Mouse (Mus musculus) cerebellum, adult 9-10 months (tissue): ENCODE data around the gene Rnpep.
"Not testable (repeated sequence)": the region's sequence is repeated elsewhere in the genome, so short reads cannot be mapped to it uniquely, and the experiment has no call there.

Experiments
- DNase-seq: peaks from one replicate; pipeline ENCODE4 v3.0.0; 2022

Rnpep gene

DNA sequence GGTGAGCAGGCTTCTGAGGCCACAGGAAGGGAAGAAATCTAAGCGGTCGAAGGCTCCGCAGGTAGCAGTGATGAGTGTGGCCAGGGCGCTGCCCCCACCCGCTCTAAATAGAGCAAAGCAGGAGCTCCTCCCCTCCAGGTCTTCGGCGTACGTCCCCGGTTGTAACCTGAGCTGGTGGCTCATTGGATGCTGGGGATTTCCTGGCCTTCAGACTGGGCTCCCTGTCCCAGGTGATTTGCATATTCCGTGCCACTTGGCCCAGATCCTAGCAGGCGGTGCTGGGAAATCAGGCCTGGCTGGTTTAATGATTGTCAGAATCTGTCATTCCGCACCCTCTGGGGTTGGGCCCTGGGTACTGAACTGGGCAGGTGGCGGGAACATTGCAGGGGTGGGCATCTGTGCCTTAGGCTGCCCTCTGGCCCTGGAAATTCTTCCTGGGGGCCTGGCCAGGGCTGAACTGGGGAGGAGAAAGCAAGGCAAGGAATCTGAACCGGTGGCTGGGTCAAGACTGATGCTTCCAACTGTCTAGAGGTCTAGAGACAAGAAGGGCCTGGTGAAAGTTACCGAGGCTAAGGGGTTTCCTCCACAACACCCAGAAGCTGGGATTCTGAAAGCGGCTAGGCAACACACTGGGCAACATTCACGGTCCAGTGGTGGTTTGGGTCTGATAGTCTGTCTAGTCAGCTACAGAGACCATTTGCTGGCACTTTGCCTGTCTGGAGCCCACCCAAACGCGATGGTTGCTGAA, 25.3 kb downstream of the Rnpep start, which contains the start of gene Elf3:
Gene Elf3 (minus strand): TSS at position 189 of the 748 bp plus-strand sequence.
- peak; percentile 73 for DNase-seq

DNA sequence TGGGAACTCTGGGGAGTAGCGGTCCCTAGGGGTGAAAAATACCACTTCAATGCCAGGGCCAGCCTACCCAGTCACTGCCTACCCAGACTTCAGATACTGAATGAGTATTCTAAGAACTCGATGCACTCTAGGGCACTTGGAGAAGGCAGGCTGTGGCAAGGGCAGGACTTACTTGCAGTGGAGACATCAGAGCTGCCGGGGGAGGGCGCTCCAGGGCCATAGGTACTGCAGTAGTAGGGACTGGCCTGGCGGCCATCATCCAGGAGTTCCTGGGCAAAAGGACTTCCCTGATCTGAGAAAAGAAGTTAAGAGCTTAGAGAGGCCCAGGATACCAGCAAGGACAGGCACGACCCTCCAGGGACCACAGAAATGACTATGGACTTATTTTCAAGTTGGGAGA, 27.6 kb downstream of the Rnpep start:
- no peak for DNase-seq

DNA sequence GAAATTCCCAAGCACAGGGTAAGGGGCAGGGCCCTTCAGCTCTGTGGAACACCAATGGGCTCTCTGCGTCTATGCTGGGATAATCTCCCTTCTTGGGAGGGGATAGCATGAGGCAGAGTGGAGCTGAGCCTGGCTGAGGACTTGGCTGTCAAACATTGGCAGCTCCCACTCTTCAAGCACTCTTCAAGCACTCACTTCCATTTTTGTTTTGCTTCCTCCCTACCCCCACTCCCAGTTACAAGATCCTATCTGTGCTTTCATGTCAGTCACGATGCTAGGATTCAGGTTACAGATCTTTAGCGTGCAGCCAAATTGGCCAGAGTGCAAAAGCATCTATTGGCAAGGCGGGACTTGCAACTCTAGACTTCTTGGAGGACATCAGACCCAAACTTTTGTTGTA, 31.0 kb downstream of the Rnpep start:
- no peak for DNase-seq

DNA sequence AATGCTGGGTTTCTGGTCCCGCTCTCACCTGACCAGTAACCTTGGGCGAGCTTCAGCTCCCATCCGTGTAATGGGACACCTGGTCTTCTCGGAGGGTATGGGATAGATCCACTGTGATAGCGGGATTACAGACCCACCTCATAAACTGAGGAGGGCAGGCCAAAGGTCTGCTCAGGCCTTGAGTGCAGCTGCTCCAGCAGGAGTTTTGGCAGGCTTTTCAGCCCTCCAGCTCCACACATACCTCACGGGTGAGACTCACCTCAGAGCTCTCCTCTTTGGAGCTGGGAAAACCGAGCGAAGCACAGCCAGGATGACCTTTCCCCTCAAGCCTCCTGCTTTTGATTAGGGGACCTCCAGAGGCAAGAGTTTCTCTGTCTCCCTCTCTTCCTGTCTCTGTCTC, 32.5 kb downstream of the Rnpep start:
- DNase-seq = no peak

DNA sequence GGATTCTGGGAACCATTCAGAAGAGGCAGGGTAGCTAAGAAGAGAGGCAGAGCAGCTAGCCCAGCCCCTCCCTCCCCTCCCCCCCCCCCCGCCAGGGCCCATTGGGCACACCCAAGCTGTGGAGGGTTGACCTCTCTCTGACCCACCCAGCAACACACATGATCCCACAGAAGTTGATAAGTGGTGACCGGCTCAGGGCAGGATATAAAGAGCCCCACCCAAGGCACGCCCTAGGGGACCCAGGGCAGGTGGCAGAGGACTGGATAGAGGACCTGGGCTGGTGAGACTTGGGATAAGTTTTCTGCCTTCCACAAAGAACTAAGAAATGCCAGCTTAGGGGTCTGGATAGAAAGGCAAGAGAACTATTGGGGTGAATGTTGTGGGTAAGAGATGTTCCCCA, 33.2 kb downstream of the Rnpep start:
- no peak for DNase-seq

DNA sequence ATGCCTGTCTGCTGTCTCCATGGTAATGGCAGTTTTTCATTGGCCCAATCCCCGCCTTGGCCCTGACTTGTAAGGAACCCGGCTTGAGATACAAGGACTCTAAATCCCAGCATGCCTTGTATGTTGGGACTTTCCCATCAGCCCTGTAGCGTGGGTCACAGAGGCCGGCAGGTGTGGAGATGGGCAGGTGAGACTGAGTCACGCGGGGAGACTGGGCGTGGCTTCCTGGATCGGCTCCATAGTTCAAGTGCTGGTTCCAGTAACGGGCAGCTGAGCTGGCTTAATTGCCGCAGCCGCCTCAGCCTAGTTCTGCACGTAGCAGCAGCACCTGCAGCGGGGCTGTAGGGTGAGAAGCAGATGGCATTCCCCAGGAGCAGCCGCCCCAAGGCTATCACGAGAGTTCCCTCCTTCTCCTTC, 35.4 kb downstream of the Rnpep start:
- DNase-seq = peak; percentile 69

DNA sequence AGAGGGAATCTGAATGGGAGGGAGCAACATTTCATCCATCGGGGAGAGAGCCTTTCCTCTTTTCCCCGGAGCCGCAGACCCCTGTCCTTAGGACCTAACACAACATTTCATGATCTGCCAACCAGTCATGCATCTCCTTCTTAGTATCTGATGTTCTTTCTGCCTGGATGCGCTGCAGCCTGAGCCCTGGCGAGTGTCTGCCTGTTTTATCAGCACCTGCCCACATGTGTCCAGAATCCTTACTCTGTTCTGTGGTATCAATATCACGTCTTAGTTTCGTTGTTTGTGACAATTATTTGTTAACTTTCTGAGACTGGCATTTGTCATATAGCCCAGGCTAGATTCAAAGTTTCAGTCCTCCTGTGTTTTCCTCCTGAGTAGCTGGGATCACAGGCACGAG, 39.9 kb downstream of the Rnpep start:
- no peak for DNase-seq

DNA sequence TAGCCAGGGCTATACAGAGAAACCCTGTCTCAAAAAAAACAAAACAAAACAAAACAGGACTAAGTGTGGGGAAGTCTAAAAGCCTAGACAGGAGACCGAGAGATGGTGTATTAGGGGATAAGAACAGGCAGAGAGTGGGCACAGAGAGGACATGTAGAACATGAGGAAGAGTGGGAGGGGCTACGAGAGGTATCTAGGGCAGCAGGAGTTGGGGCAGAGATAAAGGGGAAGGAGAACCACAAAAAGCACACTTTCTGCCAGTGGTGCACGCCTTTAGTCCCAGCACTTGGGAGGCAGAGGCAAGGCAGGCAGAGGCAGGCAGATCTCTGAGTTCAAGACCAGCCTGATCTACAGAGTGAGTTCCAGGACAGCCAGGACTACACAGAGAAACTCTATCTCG, 43.7 kb downstream of the Rnpep start:
- not testable (repeated sequence) for DNase-seq

DNA sequence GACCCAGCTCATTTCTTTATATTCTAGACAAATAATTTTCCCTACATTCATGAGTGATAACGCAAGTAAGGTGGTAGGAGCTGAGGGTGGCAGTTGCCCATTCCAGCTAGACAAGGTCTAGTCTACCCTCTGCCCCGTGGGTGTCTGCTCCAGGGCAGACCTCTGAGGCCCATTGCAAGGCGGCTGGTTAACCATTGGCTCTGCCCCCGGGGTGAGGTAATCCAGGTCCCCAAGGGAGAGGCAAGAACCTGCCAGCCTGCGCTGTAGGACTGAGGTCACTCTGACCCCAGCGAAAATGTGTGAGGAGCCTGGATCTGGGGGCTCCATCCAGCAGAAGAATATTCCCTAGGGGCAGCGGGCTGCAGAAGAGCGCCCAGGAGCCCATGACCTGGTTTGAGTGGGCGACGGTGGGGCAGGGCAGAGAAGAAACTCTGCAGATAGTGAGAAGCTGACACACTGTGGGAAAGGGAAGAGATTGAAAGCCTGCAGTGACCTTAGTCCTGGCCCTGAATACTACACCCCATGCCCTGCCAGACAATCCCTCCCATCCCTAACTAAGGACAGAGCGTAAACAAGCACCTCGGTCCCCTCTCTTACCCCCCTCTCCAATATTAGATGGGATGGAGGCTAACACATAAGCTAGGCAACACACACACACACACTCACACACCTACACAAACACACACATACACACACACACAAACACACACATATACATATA, 46.6 kb downstream of the Rnpep start:
- DNase-seq = no peak

DNA sequence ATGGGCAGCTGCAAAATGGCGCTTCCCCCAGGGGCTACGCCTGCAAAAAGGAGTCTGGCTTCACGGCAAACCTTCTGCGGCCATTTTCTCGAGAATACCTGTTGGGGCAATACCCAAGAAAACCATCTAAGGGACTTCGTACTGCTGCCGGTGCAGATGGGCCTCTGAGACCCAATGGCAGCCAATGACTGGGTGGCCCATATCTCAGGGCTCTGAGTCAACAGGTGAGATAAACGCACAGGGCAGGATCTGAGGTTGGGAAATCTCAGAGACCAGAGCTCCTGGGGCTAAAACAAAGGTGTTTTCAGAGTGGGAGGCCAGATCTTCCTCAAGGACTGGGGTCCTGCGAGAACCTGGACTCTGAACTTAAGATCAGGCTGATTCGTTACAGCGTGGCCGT, 49.1 kb downstream of the Rnpep start:
- DNase-seq = no peak

DNA sequence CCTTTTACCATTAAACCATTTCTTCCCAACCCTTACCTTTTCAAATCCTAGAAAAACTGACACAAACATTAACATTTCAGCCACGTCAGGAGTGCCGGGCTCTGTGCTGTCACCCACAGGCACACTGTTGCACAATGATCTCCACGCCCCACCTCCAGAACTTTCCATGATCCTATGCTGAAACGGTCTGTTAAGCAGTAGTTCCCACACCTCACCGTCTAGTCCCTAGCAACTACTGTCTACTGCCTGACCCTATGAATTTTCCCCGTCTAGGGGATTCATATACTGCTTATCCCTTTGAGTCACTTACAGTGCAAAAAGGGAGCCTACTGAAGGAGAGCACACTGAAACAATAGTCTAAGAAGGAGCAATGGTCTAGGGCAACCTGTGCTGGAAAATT, 49.9 kb downstream of the Rnpep start:
- DNase-seq = no peak

DNA sequence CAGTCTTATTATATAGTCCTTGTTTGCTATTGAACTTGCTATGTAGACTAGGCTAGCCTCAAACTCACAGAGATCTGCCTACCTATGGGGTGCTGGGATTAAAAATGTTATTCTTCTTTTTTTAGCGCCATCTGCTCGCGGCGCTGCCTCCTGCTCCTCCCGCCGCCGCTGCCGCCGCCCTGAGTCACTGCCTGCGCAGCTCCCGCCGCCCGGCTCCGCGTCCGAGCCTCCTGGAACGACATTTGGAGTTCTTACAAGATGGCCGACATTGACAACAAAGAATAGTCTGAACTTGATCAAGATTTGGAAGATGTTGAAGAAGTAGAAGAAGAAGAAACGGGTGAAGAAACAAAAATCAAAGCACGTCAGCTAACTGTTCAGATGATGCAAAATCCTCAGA, 52.0 kb downstream of the Rnpep start:
- DNase-seq = not testable (repeated sequence)

DNA sequence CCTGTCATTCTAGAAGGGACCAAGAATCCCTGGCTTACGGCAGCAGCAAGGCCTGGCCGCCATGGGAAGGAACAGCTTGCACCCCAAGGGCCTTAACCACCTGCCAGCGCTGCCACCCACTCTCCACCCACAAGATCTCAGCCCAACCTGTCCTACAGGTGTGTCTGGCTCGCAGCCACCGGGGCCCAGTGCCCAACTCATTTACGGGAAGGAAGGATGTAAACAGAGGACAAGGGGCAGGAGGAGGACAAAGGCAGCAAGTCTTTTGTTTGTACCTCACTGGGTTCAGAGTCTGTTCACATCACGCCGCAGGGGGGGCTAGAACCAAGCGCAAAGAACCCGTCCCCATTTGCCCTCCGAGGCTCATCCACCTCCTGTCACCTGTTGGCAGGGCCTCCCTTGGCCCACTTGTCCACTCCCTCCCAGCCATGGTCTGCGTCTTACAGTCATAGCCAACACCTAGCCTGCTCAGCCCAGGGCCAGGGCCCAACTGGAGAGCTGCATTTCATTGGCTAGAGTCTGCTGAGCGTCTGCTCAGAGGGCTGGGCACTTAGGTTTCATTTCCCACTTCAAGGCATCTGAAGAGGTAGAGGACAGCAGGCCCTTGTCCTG, 56.4 kb downstream of the Rnpep start:
- peak; percentile 20 for DNase-seq

DNA sequence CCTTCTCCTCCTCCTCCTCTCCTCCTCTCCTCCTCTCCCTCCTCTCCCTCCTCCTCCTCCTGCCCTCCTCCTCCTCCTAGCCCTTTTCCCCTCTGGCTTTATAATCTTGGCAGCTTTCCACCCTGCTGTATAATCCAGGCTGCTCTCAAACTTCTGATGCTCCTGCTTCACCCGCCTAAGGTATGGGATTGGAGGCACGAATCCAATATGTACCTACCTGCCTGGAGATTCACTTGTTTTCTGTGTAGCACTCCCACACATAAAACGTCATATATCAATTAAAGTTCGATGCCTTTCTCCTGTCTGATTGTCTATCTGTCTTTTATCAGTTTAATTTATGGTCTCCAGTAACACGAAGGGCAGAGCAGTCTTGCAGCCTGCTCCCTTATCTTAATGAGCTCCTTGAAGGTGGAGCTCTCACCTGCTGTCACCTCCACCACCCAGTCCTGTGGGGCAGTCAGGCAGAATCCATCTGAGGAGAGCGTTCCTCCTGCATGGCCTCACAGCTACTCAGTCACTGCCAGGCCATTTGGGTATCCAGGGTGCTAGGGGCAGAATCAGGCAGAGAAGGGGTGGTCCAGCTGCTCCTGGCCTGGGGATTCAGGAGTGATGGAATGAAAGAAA, 58.8 kb downstream of the Rnpep start:
- DNase-seq = no peak

DNA sequence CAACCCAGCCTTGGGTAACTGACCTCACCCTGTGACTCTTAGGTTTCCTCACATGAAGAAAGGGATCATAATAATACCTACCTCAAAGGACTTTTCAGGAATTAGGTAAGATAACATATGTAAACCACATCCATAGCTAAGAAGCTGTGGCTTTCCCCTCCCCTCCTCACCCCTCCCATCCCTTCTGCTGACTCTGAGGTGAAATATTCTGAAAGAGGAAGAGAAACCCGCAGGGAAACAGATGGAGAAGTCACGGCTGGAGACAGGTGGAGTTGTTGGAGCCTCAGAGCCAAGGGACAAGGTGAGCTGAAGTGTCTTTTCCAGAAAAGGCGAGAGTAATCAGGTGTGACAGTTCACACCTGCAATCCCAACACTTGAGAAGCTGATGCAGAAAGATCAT, 59.7 kb downstream of the Rnpep start:
- DNase-seq = peak; percentile 22

DNA sequence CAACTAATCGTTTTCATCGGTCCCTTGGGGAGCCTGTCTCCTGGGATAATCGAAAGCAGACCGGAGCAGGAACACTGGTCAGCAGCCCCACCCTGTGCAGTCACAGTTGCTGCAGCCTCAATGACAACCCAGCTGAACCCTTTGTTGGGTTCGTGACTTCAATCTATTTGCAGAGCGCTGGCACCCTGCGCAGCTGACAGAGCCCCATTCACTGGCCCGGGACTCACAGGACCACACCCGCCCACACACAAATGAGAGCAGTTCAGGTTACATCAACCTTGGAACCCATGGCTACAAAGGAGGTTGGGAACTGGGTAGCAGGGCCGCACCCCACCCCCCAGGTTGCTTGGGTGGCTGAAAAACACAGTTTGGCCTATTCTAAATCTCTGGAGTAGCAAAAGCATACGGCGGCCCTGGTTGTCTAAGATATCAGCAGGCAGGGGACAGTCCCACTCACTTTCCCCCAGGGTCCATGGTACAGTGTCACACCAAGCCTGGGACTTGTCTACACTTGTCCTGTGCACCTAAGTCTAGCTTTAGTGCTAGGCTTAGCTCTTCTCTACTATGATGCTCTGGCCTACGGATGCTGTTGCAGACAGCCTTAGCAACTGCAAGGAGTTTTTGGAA, 66.2 kb downstream of the Rnpep start:
- no peak for DNase-seq

DNA sequence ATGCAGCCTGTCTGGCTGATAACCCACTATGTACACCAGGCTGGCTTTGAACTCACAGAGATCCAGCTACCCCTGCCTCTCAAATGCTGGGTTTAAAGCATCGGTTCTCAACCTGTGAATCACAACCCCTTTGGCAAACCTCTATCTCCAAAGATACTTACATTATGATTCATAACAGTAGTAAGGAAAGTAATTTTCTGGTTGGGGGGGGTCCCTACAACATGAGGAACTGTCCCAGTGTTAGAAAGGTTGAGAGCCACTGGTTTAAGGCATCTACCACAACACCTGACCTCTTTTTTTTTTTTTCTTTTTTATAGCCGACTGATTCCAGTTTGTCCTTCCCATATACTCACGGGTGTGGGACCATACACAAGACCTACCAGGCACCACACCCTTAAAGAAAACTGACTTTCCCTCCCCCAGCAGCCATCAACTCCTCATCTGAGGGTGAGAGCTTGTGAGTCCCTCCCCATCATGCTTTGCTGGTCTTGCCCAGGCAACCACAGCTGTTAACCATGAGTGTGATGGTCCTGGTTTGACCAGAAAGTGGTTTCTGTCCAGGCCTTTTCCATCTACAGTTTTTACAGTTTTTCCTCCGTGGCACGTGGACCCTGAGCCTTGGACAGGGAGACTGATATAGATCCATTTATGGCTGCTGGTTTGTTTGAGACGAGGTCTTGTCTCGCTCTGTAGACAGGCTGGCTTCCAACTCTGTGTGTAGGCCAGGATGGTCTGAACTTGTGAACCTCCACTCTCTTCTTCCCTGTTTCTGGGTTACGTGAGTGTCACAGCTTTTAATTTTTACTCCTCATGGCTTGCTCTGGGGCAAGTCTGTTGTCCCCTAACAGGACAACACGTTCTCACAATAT, 69.9 kb downstream of the Rnpep start:
- no peak for DNase-seq
